Mouse (Mus musculus) liver, adult 2 months (tissue): ENCODE measurements around the gene Abhd17c. TPM values are rescaled to one million over a fixed set of nuclear protein-coding genes. Genes with fewer than 3 reads are reported as not detected.

ENCODE experiments used
- DNase-seq: peaks from one replicate; pipeline ENCODE4 v3.0.0-alpha.2; 2011; ENCODE audit warnings: low read depth, low spot score; ENCODE audit errors: extremely low read depth
- H3K27ac ChIP-seq: fragments of 200-500 bp; replicated peaks from 2 replicates; pipeline ENCODE4 v1.5.1; 2012; ENCODE audit warnings: low read depth, mild to moderate bottlenecking, control low read depth, inconsistent platforms, low read length; ENCODE audit not compliant: insufficient read depth
- H3K27me3 ChIP-seq: fragments of 200-500 bp; 2 replicates; pipeline ENCODE4 v1.6.1; 2012; ENCODE audit warnings: mild to moderate bottlenecking, moderate library complexity, low read length, inconsistent platforms; ENCODE audit not compliant: control insufficient read depth, insufficient read depth
- H3K36me3 ChIP-seq: fragments of 200-500 bp; 2 replicates; pipeline ENCODE4 v1.6.1; 2012; ENCODE audit warnings: low read length, inconsistent platforms; ENCODE audit not compliant: control insufficient read depth, insufficient read depth
- H3K4me1 ChIP-seq: fragments of 200-500 bp; 2 replicates; pipeline ENCODE4 v1.6.1; 2011; ENCODE audit warnings: low read length; ENCODE audit not compliant: control insufficient read depth, insufficient read depth
- H3K4me3 ChIP-seq: fragments of 200-500 bp; 2 replicates; pipeline ENCODE4 v1.5.1; 2011; ENCODE audit warnings: low read depth, mild to moderate bottlenecking, control low read depth, low read length, moderate library complexity; ENCODE audit not compliant: insufficient read depth
- H3K79me2 ChIP-seq: fragments of 200-500 bp; 2 replicates; pipeline ENCODE4 v1.6.1; 2012; ENCODE audit warnings: inconsistent platforms, mild to moderate bottlenecking, low read length, moderate library complexity; ENCODE audit not compliant: control insufficient read depth, insufficient read depth
- H3K9ac ChIP-seq: fragments of 200-500 bp; 2 replicates; pipeline ENCODE4 v1.6.1; 2012; ENCODE audit warnings: low read depth, mild to moderate bottlenecking, control low read depth, inconsistent platforms, low read length
- CTCF ChIP-seq: fragments of 200-500 bp; IDR thresholded peaks from 2 replicates; pipeline ENCODE4 v1.5.1; 2011; ENCODE audit warnings: low read depth, low read length, control low read depth
- POLR2A ChIP-seq: fragments of 200-500 bp; IDR thresholded peaks from 2 replicates; pipeline ENCODE4 v1.6.1; 2011; ENCODE audit warnings: low read length, control low read depth; ENCODE audit not compliant: insufficient read depth; ENCODE audit errors: extremely low read depth
- WGBS: fragments of 180-500 bp; shearing (Covaris S2); methylation state at CpG from one replicate; pipeline ENCODE4 v1.1.7; 2018; 5-methylcytosine and 5-hydroxymethylcytosine counted together
- polyA plus RNA-seq: library from polyadenylated mRNA; depleted of rRNA; stranded (reverse); fragments of >200 nt; gene quantifications from 2 replicates; pipeline ENCODE4 v1.2.3, GENCODE M21; 2012
- total RNA-seq: library from RNA; depleted of rRNA; stranded (reverse); fragments of >200 nt; gene quantifications from 2 replicates; pipeline ENCODE4 v1.2.3, GENCODE M21; 2014

Gene Abhd17c
- total and polyA plus RNA-seq, 2 experiments = 32.4 to 102 TPM

DNA sequence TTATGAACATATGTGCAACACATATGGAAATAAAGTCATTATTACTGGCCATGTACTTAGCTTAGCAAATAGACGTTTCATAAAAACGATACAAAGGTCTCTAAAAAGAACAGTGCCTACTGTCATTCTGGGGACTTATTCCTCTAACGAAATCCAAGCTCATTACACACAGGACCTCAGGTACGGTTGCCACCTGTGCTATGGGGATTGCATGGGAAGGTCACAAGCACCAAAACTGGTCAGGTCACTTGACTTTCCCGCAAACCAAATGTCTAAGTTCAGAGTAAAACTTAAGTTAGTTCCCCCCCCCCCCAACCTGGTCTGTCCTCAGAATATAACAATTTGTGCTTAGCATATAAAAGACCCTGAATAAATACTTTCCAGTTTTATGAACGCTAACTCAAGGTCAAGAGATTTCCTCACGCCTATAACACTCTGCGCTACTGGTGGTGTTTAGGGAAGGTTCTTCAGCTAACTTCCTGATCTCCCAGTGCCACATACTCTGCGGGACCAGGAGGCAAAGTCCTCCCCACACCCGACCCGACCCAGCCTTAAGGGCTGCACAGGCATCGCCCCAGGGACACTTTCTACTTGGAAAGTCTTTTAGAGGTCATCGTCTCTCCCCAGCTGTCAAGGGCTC is 1.2 kb downstream of the Abhd17c start:
- WGBS = 9% methylated on average over 13 of the region's 13 CpGs
- DNase-seq = peak; percentile 67
- H3K4me1 ChIP-seq = peaks cover 23% of the 10 kb centered on the region

DNA sequence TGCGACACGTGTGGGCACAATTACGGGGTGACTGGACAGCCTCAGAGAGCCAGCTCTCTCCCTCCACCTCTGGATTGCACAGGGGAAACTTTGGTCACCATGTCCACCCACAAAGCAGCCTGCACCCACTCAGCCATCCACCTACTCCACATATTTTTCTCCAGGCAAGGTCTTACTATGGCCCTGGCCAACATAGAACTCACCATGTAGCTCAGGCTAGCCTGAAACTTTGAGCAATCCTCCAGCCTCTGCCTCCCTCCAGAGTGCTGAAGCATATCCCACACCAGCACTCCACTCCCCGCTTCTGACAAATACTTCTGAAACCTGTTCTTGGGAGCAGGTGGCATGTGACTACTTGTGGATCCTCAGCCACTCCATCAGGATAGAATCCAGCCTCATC is 1.9 kb downstream of the Abhd17c start:
- peaks cover 28% of the 10 kb centered on the region for H3K4me1 ChIP-seq
- peaks cover 2% of the 10 kb centered on the region; the same call in 1 of the 2 replicates for H3K36me3 ChIP-seq
- peak overlapping the region; percentile 56 for H3K27ac ChIP-seq
- TF ChIP-seq CTCF (no peak), POLR2A (no peak)
- DNase-seq = peak; percentile 58
- peaks cover 45% of the 10 kb centered on the region for H3K79me2 ChIP-seq
- peak overlapping the region; percentile 71 for H3K4me3 ChIP-seq
- WGBS = 29% methylated on average over 4 of the region's 4 CpGs
- peak overlapping the region; percentile 52 for H3K9ac ChIP-seq
- no peaks in the 10 kb centered on the region for H3K27me3 ChIP-seq

More for the DNA sequence above, 1.2 kb downstream of the Abhd17c start:
- peak overlapping the region; percentile 90 for H3K27ac ChIP-seq
- H3K36me3 ChIP-seq = peaks cover 5% of the 10 kb centered on the region; the same call in 1 of the 2 replicates
- TF ChIP-seq CTCF = no peak
- TF ChIP-seq POLR2A = no peak
- H3K79me2 ChIP-seq = peaks cover 41% of the 10 kb centered on the region
- H3K27me3 ChIP-seq = no peaks in the 10 kb centered on the region
- peak overlapping the region; percentile 98 for H3K9ac ChIP-seq
- H3K4me3 ChIP-seq = peak overlapping the region; percentile 71

- WGBS = 59% methylated on average over 3 of the region's 3 CpGs
- Histone ChIP-seq H3K27me3 (no peaks in the 10 kb centered on the region), H3K36me3 (no peaks in the 10 kb centered on the region), H3K4me1 (peaks cover 32% of the 10 kb centered on the region), H3K79me2 (peaks cover 53% of the 10 kb centered on the region), H3K4me3 (no peak overlapping the region), H3K9ac (peak overlapping the region; percentile 25; the same call in 1 of the 2 replicates), H3K27ac (peak overlapping the region; percentile 74)
- DNase-seq = no peak
- TF ChIP-seq POLR2A = no peak
Measured at GRCm38 (mm10) chr7:84148896-84149295, 2.8 kb downstream of the Abhd17c start.

DNA sequence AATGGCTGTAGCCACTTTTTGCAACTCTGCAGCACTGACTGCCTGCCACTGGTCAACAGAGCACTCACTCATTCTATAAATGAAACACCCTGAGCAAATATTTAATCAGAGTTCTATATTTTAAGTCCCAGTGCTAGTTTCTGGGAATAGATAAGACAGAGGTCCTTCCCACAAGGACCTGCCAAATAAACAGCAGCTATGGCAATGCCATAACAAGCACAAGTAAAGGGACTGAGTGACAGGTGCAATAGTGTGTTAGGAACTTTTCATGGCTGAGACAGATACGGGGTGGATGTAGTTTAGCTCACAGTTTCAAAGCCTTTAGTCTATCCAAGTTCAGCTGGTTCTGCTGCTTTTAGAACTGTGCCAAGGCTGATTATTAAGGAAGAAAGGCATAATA is 3.9 kb downstream of the Abhd17c start:
- Histone ChIP-seq H3K79me2 (peaks cover 53% of the 10 kb centered on the region), H3K9ac (no peak overlapping the region), H3K36me3 (no peaks in the 10 kb centered on the region), H3K27ac (peak overlapping the region; percentile 74), H3K4me3 (no peak overlapping the region), H3K27me3 (no peaks in the 10 kb centered on the region), H3K4me1 (peaks cover 38% of the 10 kb centered on the region)
- DNase-seq = peak; percentile 64
- TF ChIP-seq POLR2A (no peak), CTCF (no peak)
- WGBS = 31% methylated on average over 1 of the region's 1 CpGs

DNA sequence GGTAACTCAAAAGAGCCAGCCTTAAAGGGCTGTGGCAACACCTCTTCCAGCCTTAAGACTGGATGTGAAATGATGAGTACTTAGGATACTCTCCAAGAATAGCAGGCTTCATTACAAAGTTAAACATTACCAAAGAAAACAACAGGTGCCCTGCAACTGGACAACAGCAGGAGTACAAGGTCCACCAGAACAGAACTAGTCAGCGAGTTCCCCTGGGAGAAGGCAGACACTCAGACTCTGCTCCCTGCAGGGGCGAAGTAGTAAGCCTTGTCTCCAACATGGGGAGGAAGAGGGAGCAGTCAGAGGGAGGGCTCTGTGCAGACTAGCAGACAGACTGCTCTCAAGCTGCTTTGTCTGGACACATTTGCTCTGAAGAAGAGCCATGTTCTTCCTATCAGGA is 6.1 kb downstream of the Abhd17c start:
- H3K36me3 ChIP-seq = no peaks in the 10 kb centered on the region
- WGBS = 12% methylated on average over 2 of the region's 2 CpGs
- H3K27me3 ChIP-seq = no peaks in the 10 kb centered on the region
- peaks cover 57% of the 10 kb centered on the region for H3K79me2 ChIP-seq
- TF ChIP-seq CTCF (0 out of 2 replicates have a peak, but pooled peaks have one; percentile 13), POLR2A (peak; percentile 60; the same call in 1 of the 2 replicates)
- peak; percentile 98 for DNase-seq
- H3K4me3 ChIP-seq = no peak overlapping the region
- H3K27ac ChIP-seq = peak overlapping the region; percentile 99
- H3K9ac ChIP-seq = peak overlapping the region; percentile 78
- peaks cover 53% of the 10 kb centered on the region for H3K4me1 ChIP-seq

GRCm38 (mm10) chr7:84142736-84143473 is 8.8 kb downstream of the Abhd17c start:
- H3K4me3 ChIP-seq = no peak overlapping the region
- H3K9ac ChIP-seq = peak overlapping the region; percentile 41
- H3K27me3 ChIP-seq = no peaks in the 10 kb centered on the region
- H3K79me2 ChIP-seq = peaks cover 59% of the 10 kb centered on the region
- peaks cover 63% of the 10 kb centered on the region for H3K4me1 ChIP-seq
- peak; percentile 96 for DNase-seq
- no peaks in the 10 kb centered on the region for H3K36me3 ChIP-seq
- H3K27ac ChIP-seq = peak overlapping the region; percentile 78
- TF ChIP-seq CTCF (no peak), POLR2A (no peak)
- 12% methylated on average over 7 of the region's 7 CpGs for WGBS
